Mouse (Mus musculus): ENCODE data around the gene Prr29. TPM values are rescaled to one million over a fixed set of nuclear protein-coding genes. Genes with fewer than 3 reads are reported as not detected.

Gene Prr29
- not detected in 2 replicates for polyA plus RNA-seq (2012; rRNA removed)

GRCm38 (mm10) chr11:106365366-106365765 is at the start of gene Prr29:
Gene Prr29, plus strand, starts transcription at chr11:106365472.

GRCm38 (mm10) chr11:106353188-106353587 is 12.1 kb upstream of the Prr29 start, which contains the start of gene Scn4a:
Gene Scn4a, minus strand, starts transcription at chr11:106353288.

GRCm38 (mm10) chr11:106387791-106388216 is 22.5 kb downstream of the Prr29 start, which contains the start of gene Icam2:
Gene Icam2, minus strand, starts transcription at chr11:106388075.

Other genes with a start within 250 kb of the Prr29 start
- not detected in 2 replicates for gene Gm10840, start 204.6 kb upstream of the Prr29 start, polyA plus RNA-seq (2012; rRNA removed)
- gene Limd2, start 204.6 kb upstream of the Prr29 start, polyA plus RNA-seq (2012; rRNA removed), result 39.4 and 40.4 TPM in 2 replicates
- gene Strada, start 163.3 kb upstream of the Prr29 start, polyA plus RNA-seq (2012; rRNA removed), result 6.9 and 7.0 TPM in 2 replicates
- gene Ccdc47, start 149.1 kb upstream of the Prr29 start, polyA plus RNA-seq (2012; rRNA removed), result 24.5 and 27.0 TPM in 2 replicates
- 11.9 and 13.5 TPM in 2 replicates for gene Ddx42, start 148.5 kb upstream of the Prr29 start, polyA plus RNA-seq (2012; rRNA removed)
- 15.5 and 16.4 TPM in 2 replicates for gene Ftsj3, start 109.4 kb upstream of the Prr29 start, polyA plus RNA-seq (2012; rRNA removed)
- 60.5 and 63.5 TPM in 2 replicates for gene Psmc5, start 109.3 kb upstream of the Prr29 start, polyA plus RNA-seq (2012; rRNA removed)
- gene Smarcd2, start 92.5 kb upstream of the Prr29 start, polyA plus RNA-seq (2012; rRNA removed), result 35.1 and 37.9 TPM in 2 replicates
- gene Tcam1, start 88.8 kb upstream of the Prr29 start, polyA plus RNA-seq (2012; rRNA removed), result 0.11 and 0.13 TPM in 2 replicates
- 0.07 and 0.08 TPM in 2 replicates for gene Gh, start 63.6 kb upstream of the Prr29 start, polyA plus RNA-seq (2012; rRNA removed)
- 14.8 and 21.6 TPM in 2 replicates for gene Cd79b, start 50.7 kb upstream of the Prr29 start, polyA plus RNA-seq (2012; rRNA removed)
- gene Scn4a, start 12.2 kb upstream of the Prr29 start, polyA plus RNA-seq (2012; rRNA removed), result 0.06 TPM in 2 replicates
- 17.5 and 19.2 TPM in 2 replicates for gene Icam2, start 22.6 kb downstream of the Prr29 start, polyA plus RNA-seq (2012; rRNA removed)
- 5.6 and 7.8 TPM in 2 replicates for gene Ern1, start 122.4 kb downstream of the Prr29 start, polyA plus RNA-seq (2012; rRNA removed)
- gene Tex2, start 248.0 kb downstream of the Prr29 start, polyA plus RNA-seq (2012; rRNA removed), result 10.3 and 10.7 TPM in 2 replicates

Data from liver, embryonic 18 days (tissue).